Mouse (Mus musculus) embryonic facial prominence, embryonic 13.5 days (tissue): ENCODE data around the gene Ccdc188. TPM values are rescaled to one million over a fixed set of nuclear protein-coding genes. Genes with fewer than 3 reads are reported as not detected.

Source experiments
- ATAC-seq: fragments of 200-750 bp; cut with Nextera tagmentation; 2 replicates; pipeline ENCODE4 v1.8.0; 2017; ENCODE audit warnings: low read depth; ENCODE audit not compliant: insufficient number of reproducible peaks, insufficient read depth, low FRiP score, low TSS enrichment
- H3K27ac ChIP-seq: fragments of 300-500 bp; sonication (generic); 2 replicates; pipeline ENCODE4 v1.5.1; 2015; ENCODE audit warnings: moderate library complexity, mild to moderate bottlenecking, inconsistent platforms
- H3K27me3 ChIP-seq: fragments of 300-500 bp; sonication (generic); 2 replicates; pipeline ENCODE4 v1.6.1; 2015; ENCODE audit warnings: mild to moderate bottlenecking, inconsistent platforms
- H3K36me3 ChIP-seq: fragments of 300-500 bp; sonication (generic); 2 replicates; pipeline ENCODE4 v1.6.1; 2015; ENCODE audit warnings: mild to moderate bottlenecking, inconsistent platforms
- H3K4me1 ChIP-seq: fragments of 300-500 bp; sonication (generic); 2 replicates; pipeline ENCODE4 v1.6.1; 2015; ENCODE audit warnings: inconsistent platforms
- H3K4me2 ChIP-seq: fragments of 300-500 bp; sonication (generic); 2 replicates; pipeline ENCODE4 v1.6.1; 2015; ENCODE audit warnings: moderate library complexity, mild to moderate bottlenecking, inconsistent platforms
- H3K4me3 ChIP-seq: fragments of 300-500 bp; sonication (generic); 2 replicates; pipeline ENCODE4 v1.5.1; 2015; ENCODE audit warnings: mild to moderate bottlenecking, inconsistent platforms
- H3K9ac ChIP-seq: fragments of 300-500 bp; sonication (generic); 2 replicates; pipeline ENCODE4 v1.6.1; 2015; ENCODE audit warnings: mild to moderate bottlenecking, inconsistent platforms
- H3K9me3 ChIP-seq: fragments of 300-500 bp; sonication (generic); 2 replicates; pipeline ENCODE4 v1.6.1; 2016; ENCODE audit warnings: inconsistent platforms
- WGBS: fragments of 180-500 bp; shearing (Covaris S2); methylation state at CpG from one replicate; pipeline ENCODE4 v1.1.7; 2015; ENCODE audit warnings: mixed read lengths; 5-methylcytosine and 5-hydroxymethylcytosine counted together
- polyA plus RNA-seq: library from polyadenylated mRNA; unstranded; fragments of >200 nt; fragmentation: Nextera tagmentation; extraction: Ambion mirVana; gene quantifications from 2 replicates; pipeline ENCODE4 v1.2.1, GENCODE M21; 2015

Ccdc188 gene
- polyA plus RNA-seq = not detected in 2 replicates

GRCm38 (mm10) chr16:18217579-18217978 is at the start of gene Ccdc188:
Gene Ccdc188, plus strand, starts transcription at chr16:18217879.
- 82% methylated on average over 4 of the region's 4 CpGs for WGBS
- no peak for ATAC-seq
- H3K4me1 ChIP-seq = peaks cover 10% of the 10 kb centered on the region
- no peak within 1 kb of the TSS for H3K4me2 ChIP-seq
- H3K4me3 ChIP-seq = no peak within 1 kb of the TSS
- no peaks in the 10 kb centered on the region for H3K9me3 ChIP-seq
- no peak within 1 kb of the TSS for H3K9ac ChIP-seq
- H3K27ac ChIP-seq = no peak within 1 kb of the TSS
- H3K36me3 ChIP-seq = peaks cover 18% of the 10 kb centered on the region
- H3K27me3 ChIP-seq = no peaks in the 10 kb centered on the region

DNA sequence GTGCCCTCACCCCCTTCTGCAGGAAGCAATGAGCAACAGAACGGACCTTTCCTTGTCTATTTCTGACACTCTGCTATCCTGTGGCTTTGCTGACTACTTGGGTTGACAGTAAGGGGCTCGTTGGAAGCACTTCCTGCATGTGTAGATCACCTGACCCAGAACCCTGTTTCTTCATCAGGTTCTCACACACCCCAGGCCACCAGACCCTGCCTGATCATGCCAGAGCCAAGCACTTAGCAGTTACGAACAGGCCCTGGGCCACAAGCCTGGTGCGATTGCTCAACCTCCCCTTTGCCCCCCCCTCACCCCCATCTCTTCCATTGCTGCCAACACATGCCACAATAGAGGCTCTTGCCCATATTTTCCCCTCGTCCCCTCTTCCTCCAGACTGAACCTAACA is 48.5 kb upstream of the Ccdc188 start:
- Histone ChIP-seq H3K27me3 (no peaks in the 10 kb centered on the region; the same call in 1 of the 2 replicates), H3K27ac (no peak overlapping the region), H3K9ac (no peak overlapping the region), H3K4me3 (no peak overlapping the region), H3K36me3 (no peaks in the 10 kb centered on the region), H3K4me1 (peaks cover 20% of the 10 kb centered on the region), H3K9me3 (no peaks in the 10 kb centered on the region), H3K4me2 (no peak overlapping the region)
- WGBS = 70% methylated on average over 5 of the region's 5 CpGs
- ATAC-seq = no peak

DNA sequence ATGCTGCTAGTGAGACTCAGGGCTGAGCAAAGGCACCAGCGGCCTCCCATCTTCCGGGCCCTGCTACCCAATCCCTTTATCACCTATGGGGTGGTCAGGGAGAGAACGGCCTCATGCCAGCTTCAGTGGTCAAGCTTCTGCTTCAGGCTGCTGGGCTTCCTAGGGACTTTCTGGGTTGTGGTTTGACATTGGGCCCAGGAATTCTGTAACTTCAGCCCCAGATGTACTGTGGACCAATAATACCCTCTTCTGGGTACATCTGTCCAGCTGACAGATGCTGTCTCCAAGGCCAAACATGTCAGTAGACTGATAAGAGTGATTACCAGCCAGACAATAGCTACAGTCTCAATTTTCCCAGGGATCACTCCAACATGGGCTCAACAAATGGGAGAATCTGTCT is 47.9 kb upstream of the Ccdc188 start:
- no peak overlapping the region for H3K4me2 ChIP-seq
- 88% methylated on average over 3 of the region's 3 CpGs for WGBS
- H3K4me1 ChIP-seq = peaks cover 14% of the 10 kb centered on the region
- H3K27ac ChIP-seq = no peak overlapping the region
- no peaks in the 10 kb centered on the region for H3K36me3 ChIP-seq
- H3K27me3 ChIP-seq = no peaks in the 10 kb centered on the region; the same call in 1 of the 2 replicates
- no peak overlapping the region for H3K4me3 ChIP-seq
- H3K9me3 ChIP-seq = no peaks in the 10 kb centered on the region
- ATAC-seq = no peak
- no peak overlapping the region for H3K9ac ChIP-seq

- ATAC-seq = no peak
- WGBS = 12% methylated on average over 7 of the region's 7 CpGs
Measured at GRCm38 (mm10) chr16:18172266-18172855, 45.3 kb upstream of the Ccdc188 start.

DNA sequence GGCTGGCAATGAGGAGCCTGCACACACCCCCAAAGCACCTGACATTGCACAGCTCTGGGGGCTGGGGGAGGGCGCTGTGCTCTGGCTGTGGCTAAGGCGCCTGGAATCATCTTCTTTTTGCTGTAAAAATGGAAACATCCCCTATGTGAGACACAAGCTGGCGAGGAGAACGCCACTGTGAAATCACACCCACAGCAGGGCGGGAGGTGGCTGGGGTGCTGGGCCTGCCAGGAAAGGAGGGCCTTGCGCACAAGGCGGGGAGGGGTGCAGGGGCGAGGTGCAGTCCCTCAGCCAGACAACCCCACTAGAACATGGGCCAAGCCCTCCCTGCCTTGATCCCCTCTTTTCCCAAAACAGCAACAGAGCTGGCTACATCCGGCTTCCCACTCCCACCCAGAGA is 44.4 kb upstream of the Ccdc188 start:
- no peak overlapping the region for H3K27ac ChIP-seq
- H3K9me3 ChIP-seq = no peaks in the 10 kb centered on the region
- no peak for ATAC-seq
- H3K9ac ChIP-seq = peak overlapping the region; percentile 49; the same call in 1 of the 2 replicates
- WGBS = 87% methylated on average over 9 of the region's 9 CpGs
- no peak overlapping the region for H3K4me3 ChIP-seq
- no peaks in the 10 kb centered on the region for H3K27me3 ChIP-seq
- H3K36me3 ChIP-seq = no peaks in the 10 kb centered on the region
- H3K4me1 ChIP-seq = peaks cover 17% of the 10 kb centered on the region
- H3K4me2 ChIP-seq = no peak overlapping the region

More at GRCm38 (mm10) chr16:18172266-18172855, 45.3 kb upstream of the Ccdc188 start:
- H3K27me3 ChIP-seq = no peaks in the 10 kb centered on the region
- no peaks in the 10 kb centered on the region for H3K36me3 ChIP-seq
- no peak overlapping the region for H3K4me3 ChIP-seq
- H3K9ac ChIP-seq = no peak overlapping the region
- H3K4me1 ChIP-seq = peaks cover 17% of the 10 kb centered on the region
- H3K27ac ChIP-seq = no peak overlapping the region
- H3K9me3 ChIP-seq = no peaks in the 10 kb centered on the region
- H3K4me2 ChIP-seq = no peak overlapping the region

- Histone ChIP-seq H3K4me1 (peaks cover 17% of the 10 kb centered on the region), H3K4me2 (no peak overlapping the region)
- ATAC-seq = no peak
Measured at GRCm38 (mm10) chr16:18173788-18174187, 43.9 kb upstream of the Ccdc188 start.

DNA sequence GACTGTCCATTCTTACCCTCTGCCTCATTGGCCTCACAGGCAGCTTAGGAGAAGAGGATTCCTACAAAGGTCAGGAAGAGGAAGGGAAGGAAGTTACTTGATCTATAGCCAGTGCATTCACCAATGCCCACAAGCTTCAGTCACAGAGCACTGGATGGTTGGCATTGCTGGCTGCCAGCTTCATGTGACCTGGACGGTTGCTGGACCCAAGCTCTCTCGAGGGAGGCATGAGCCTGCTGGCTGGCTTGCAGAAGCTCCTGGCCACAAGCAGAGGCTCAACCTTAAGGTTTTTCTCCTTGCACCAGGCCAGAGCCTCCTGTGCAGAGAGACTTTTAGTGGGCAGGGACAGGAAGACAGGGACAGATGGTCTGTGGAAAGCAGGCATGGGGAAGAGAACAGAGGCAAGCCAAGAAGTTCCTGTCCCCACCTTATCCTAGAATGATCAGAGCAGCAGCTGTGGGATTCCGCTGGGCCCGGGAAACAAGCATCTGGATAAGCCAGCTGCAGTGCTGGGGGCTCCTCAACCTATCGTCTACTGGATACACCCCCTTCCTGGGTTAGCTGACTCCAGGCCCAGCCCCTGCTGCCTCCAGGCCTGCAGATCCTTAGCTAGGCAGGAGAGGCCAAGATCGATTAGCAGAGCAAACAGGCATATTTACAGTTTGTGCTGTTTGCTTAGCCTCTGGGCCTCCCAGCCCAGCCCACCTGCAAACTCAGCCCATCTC is 41.7 kb upstream of the Ccdc188 start:
- no peak overlapping the region for H3K4me3 ChIP-seq

More at GRCm38 (mm10) chr16:18173788-18174187, 43.9 kb upstream of the Ccdc188 start:
- H3K9ac ChIP-seq = no peak overlapping the region; the same call in 1 of the 2 replicates
- no peak overlapping the region for H3K27ac ChIP-seq
- no peaks in the 10 kb centered on the region for H3K36me3 ChIP-seq
- no peaks in the 10 kb centered on the region for H3K27me3 ChIP-seq
- H3K4me3 ChIP-seq = no peak overlapping the region
- 66% methylated on average over 11 of the region's 11 CpGs for WGBS
- H3K9me3 ChIP-seq = no peaks in the 10 kb centered on the region

GRCm38 (mm10) chr16:18176758-18177157 is 40.9 kb upstream of the Ccdc188 start:
- H3K36me3 ChIP-seq = no peaks in the 10 kb centered on the region
- WGBS = 84% methylated on average over 4 of the region's 4 CpGs
- H3K9me3 ChIP-seq = no peaks in the 10 kb centered on the region
- no peak for ATAC-seq
- no peaks in the 10 kb centered on the region for H3K27me3 ChIP-seq
- 0 out of 2 replicates have a peak overlapping the region, but pooled peaks have one; percentile 30 for H3K27ac ChIP-seq
- no peak overlapping the region for H3K4me3 ChIP-seq
- H3K4me1 ChIP-seq = peaks cover 26% of the 10 kb centered on the region
- H3K4me2 ChIP-seq = no peak overlapping the region
- 0 out of 2 replicates have a peak overlapping the region, but pooled peaks have one; percentile 28 for H3K9ac ChIP-seq

More for the DNA sequence above, 41.7 kb upstream of the Ccdc188 start:
- 38% methylated on average over 6 of the region's 6 CpGs for WGBS
- H3K9ac ChIP-seq = 0 out of 2 replicates have a peak overlapping the region, but pooled peaks have one; percentile 28
- no peak for ATAC-seq
- no peaks in the 10 kb centered on the region for H3K9me3 ChIP-seq
- H3K27me3 ChIP-seq = no peaks in the 10 kb centered on the region
- H3K4me2 ChIP-seq = no peak overlapping the region
- H3K4me1 ChIP-seq = peaks cover 26% of the 10 kb centered on the region
- peak overlapping the region; percentile 30; the same call in 1 of the 2 replicates for H3K27ac ChIP-seq
- no peaks in the 10 kb centered on the region for H3K36me3 ChIP-seq

DNA sequence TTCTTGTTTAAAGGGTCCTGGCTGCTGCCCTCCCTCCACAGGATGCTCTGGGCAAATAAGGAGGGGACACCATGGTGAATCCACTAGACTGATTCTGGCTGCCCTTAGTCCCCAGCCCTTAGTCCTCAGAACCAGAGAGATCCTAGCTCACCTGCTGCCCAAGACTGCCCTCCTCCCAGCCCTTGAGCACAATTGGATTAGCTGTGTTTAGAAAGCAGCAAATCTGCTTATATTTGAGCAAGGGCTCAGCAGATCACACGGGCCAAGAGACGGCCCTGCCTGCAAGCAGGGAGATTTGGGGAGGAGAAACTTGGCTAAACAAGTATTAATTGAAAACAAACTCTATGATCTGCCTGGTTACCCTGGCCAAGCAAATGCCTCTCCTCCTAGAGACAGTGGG is 38.1 kb upstream of the Ccdc188 start:
- WGBS = 12% methylated on average over 2 of the region's 2 CpGs
- no peak overlapping the region for H3K27ac ChIP-seq

DNA sequence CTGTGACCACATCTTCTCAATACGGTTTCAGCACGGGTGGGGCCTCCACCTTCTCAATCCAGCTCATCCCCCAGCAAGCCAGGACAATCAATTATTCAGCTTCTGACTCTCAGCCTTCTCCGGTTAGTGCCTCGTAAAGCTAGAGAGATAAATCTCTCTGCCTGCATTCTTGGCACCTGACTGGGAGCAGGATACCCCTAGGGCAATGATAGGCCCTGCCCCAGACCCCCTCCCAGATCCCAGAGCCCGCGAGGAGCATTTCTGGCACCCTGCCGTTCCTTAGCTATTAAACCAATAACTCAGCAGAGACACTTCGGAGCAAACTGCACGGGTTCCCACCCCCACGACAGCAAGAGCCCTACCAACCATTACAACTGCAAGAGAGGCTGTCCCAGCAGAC is 36.3 kb upstream of the Ccdc188 start:
- 55% methylated on average over 10 of the region's 10 CpGs for WGBS
- H3K9ac ChIP-seq = no peak overlapping the region
- ATAC-seq = no peak
- no peak overlapping the region for H3K4me3 ChIP-seq
- H3K27me3 ChIP-seq = no peaks in the 10 kb centered on the region
- no peaks in the 10 kb centered on the region for H3K36me3 ChIP-seq
- H3K4me2 ChIP-seq = no peak overlapping the region
- H3K9me3 ChIP-seq = no peaks in the 10 kb centered on the region
- peaks cover 12% of the 10 kb centered on the region for H3K4me1 ChIP-seq
- no peak overlapping the region for H3K27ac ChIP-seq

More for the DNA sequence above, 38.1 kb upstream of the Ccdc188 start:
- no peak for ATAC-seq
- no peaks in the 10 kb centered on the region for H3K27me3 ChIP-seq
- H3K9me3 ChIP-seq = no peaks in the 10 kb centered on the region
- H3K4me3 ChIP-seq = no peak overlapping the region
- H3K36me3 ChIP-seq = no peaks in the 10 kb centered on the region
- no peak overlapping the region for H3K9ac ChIP-seq
- no peak overlapping the region for H3K4me2 ChIP-seq
- H3K4me1 ChIP-seq = peaks cover 21% of the 10 kb centered on the region

GRCm38 (mm10) chr16:18182766-18183165 is 34.9 kb upstream of the Ccdc188 start:
- H3K4me1 ChIP-seq = peaks cover 8% of the 10 kb centered on the region
- ATAC-seq = no peak
- no peak overlapping the region for H3K27ac ChIP-seq
- H3K36me3 ChIP-seq = no peaks in the 10 kb centered on the region
- H3K9ac ChIP-seq = no peak overlapping the region
- no peak overlapping the region for H3K4me3 ChIP-seq
- H3K4me2 ChIP-seq = no peak overlapping the region
- no peaks in the 10 kb centered on the region for H3K9me3 ChIP-seq
- no peaks in the 10 kb centered on the region for H3K27me3 ChIP-seq
- 80% methylated on average over 8 of the region's 8 CpGs for WGBS
